Mouse (Mus musculus) embryonic fibroblast, embryonic 13.5 days (primary cell): Measurements from ENCODE around the gene Olfr98.

ENCODE experiments used
- CTCF ChIP-seq: IDR thresholded peaks from 2 replicates; pipeline ENCODE4 v1.5.1; 2011; ENCODE audit warnings: mild to moderate bottlenecking, control low read depth, low read length, moderate library complexity, borderline replicate concordance; ENCODE audit not compliant: insufficient read depth
- POLR2A ChIP-seq: IDR thresholded peaks from 2 replicates; pipeline ENCODE4 v1.6.1; 2011; ENCODE audit warnings: low read depth, mild to moderate bottlenecking, control low read depth, low read length, moderate library complexity

DNA sequence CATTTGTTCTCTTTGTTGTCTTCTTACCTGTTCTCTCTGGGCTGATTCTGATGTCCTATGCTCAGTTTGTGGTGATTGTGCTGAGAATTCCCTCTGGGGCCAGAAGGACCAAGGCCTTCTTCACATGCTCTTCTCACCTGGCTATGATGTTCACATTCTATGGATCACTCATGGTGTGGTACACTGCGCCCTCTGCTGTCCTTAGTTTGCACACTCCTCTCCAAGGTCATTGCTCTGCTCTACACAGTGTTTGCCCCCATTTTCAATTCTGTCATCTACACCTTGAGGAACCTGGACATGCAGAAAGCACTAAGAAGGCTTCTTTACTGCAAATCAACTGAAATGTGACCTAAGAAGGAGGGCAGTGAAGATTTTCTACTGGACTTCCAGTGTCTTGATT is 13.0 kb downstream of the Olfr98 start:
- no peak for TF ChIP-seq POLR2A
- peak; percentile 58; the same call in 1 of the 2 replicates for TF ChIP-seq CTCF
